Mouse (Mus musculus) cerebellum, adult 2 months (tissue): ENCODE measurements around the gene Supt6. TPM values are rescaled to one million over a fixed set of nuclear protein-coding genes. Genes with fewer than 3 reads are reported as not detected.

Experiments
- DNase-seq, 2 experiments: peaks; one replicate each; pipeline ENCODE4 v3.0.0; 2021
- H3K27ac ChIP-seq: fragments of 200-500 bp; 2 replicates; pipeline ENCODE4 v1.5.1; 2012; ENCODE audit warnings: low read length, control low read depth, inconsistent platforms; ENCODE audit not compliant: insufficient read depth
- H3K27me3 ChIP-seq: fragments of 200-500 bp; 2 replicates; pipeline ENCODE4 v1.6.1; 2012; ENCODE audit warnings: inconsistent platforms, mild to moderate bottlenecking, low read length, moderate library complexity; ENCODE audit not compliant: control insufficient read depth, insufficient read depth
- H3K4me1 ChIP-seq: fragments of 200-500 bp; 2 replicates; pipeline ENCODE4 v1.6.1; 2011; ENCODE audit warnings: low read length; ENCODE audit not compliant: control insufficient read depth, insufficient read depth
- H3K4me3 ChIP-seq: fragments of 200-500 bp; replicated peaks from 2 replicates; pipeline ENCODE3; 2011; ENCODE audit warnings: mild to moderate bottlenecking, low read depth, low read length, control low read depth; ENCODE audit not compliant: insufficient read depth
- CTCF ChIP-seq: fragments of 200-500 bp; IDR thresholded peaks from 2 replicates; pipeline ENCODE4 v1.5.1; 2011; ENCODE audit warnings: low read depth, mild to moderate bottlenecking, control low read depth, low read length, moderate library complexity, borderline replicate concordance; ENCODE audit not compliant: insufficient read depth
- POLR2A ChIP-seq: fragments of 200-500 bp; IDR thresholded peaks from 2 replicates; pipeline ENCODE4 v1.6.1; 2011; ENCODE audit warnings: low read length, control low read depth, borderline replicate concordance; ENCODE audit not compliant: insufficient read depth
- WGBS: fragments of 180-500 bp; shearing (Covaris S2); methylation state at CpG from one replicate; pipeline ENCODE4 v1.1.7; 2018; 5-methylcytosine and 5-hydroxymethylcytosine counted together
- polyA plus RNA-seq: library from polyadenylated mRNA; depleted of rRNA; stranded (reverse); fragments of >200 nt; gene quantifications from 2 replicates; pipeline ENCODE4 v1.2.3, GENCODE M21; 2012

The Supt6 gene
- polyA plus RNA-seq, 1 experiment, result 50.3 TPM

DNA sequence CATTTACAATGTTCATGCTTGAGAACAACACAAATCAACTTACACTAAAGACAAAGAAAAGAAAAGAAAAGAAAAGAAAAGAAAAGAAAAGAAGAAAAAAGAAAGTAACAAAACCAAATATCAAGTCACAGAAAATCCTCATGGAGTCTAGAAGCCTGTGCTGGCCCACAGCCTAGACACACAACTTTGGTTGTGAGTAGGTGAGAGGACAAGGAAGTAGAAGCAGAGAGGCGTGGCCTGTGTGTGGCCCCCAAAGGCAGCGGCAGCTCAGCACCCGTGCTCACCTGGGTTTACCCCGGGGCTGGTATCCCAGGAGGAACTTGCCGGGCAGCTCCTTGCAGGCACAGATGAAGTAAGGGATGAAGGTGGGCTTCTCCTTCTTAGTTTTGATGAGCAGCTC, 34.3 kb downstream of the Supt6 start:
- WGBS, result 91% methylated on average over 5 of the region's 5 CpGs
- no peaks in the 10 kb centered on the region for H3K4me1 ChIP-seq
- H3K27ac ChIP-seq, result no peak overlapping the region
- DNase-seq, result no peak
- no peak overlapping the region for H3K4me3 ChIP-seq
- no peaks in the 10 kb centered on the region for H3K27me3 ChIP-seq
- TF ChIP-seq CTCF (no peak), POLR2A (no peak)

GRCm38 (mm10) chr11:78210615-78211014, 35.2 kb downstream of the Supt6 start:
- no peak for DNase-seq
- H3K27ac ChIP-seq, result no peak overlapping the region
- WGBS, result 67% methylated on average over 7 of the region's 7 CpGs

DNA sequence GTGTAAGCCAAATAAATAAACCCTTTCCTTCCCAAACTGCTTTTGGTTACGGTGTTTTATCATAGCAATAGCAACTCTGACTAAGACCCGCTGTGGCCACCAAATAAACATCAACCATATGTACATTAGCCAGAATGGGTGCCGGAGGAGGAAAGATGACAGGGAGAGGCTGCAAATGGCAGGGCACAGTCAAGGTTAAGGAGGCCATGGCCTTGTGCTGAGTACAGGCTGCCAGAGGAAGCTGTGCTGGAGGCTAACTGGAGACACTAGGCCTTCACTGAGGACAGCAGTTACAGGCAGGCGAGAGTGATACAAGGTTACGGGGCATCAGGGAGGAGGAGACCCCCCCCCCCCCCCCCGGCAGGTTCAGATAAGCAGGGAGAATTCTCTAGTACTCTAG, 35.9 kb downstream of the Supt6 start:
- WGBS, result 93% methylated on average over 6 of the region's 6 CpGs

More at GRCm38 (mm10) chr11:78210615-78211014, 35.2 kb downstream of the Supt6 start:
- Histone ChIP-seq H3K27me3 (no peaks in the 10 kb centered on the region), H3K4me3 (no peak overlapping the region), H3K4me1 (no peaks in the 10 kb centered on the region)
- TF ChIP-seq CTCF (no peak), POLR2A (no peak)

GRCm38 (mm10) chr11:78207190-78207589, 38.6 kb downstream of the Supt6 start:
- H3K4me3 ChIP-seq, result no peak overlapping the region
- no peak overlapping the region for H3K27ac ChIP-seq
- no peak for DNase-seq
- 59% methylated on average over 7 of the region's 7 CpGs for WGBS
- H3K4me1 ChIP-seq, result no peaks in the 10 kb centered on the region
- TF ChIP-seq POLR2A (no peak), CTCF (no peak)
- no peaks in the 10 kb centered on the region for H3K27me3 ChIP-seq

More for the DNA sequence above, 35.9 kb downstream of the Supt6 start:
- TF ChIP-seq CTCF (no peak), POLR2A (no peak)
- Histone ChIP-seq H3K27me3 (no peaks in the 10 kb centered on the region), H3K27ac (no peak overlapping the region), H3K4me3 (no peak overlapping the region), H3K4me1 (no peaks in the 10 kb centered on the region)
- no peak for DNase-seq

GRCm38 (mm10) chr11:78205361-78206206, 40.2 kb downstream of the Supt6 start:
- Histone ChIP-seq H3K27me3 (no peaks in the 10 kb centered on the region), H3K4me3 (no peak overlapping the region), H3K27ac (no peak overlapping the region), H3K4me1 (no peaks in the 10 kb centered on the region)
- WGBS, result 71% methylated on average over 13 of the region's 13 CpGs
- TF ChIP-seq POLR2A, result no peak
- no peak for TF ChIP-seq CTCF
- DNase-seq, result no peak

DNA sequence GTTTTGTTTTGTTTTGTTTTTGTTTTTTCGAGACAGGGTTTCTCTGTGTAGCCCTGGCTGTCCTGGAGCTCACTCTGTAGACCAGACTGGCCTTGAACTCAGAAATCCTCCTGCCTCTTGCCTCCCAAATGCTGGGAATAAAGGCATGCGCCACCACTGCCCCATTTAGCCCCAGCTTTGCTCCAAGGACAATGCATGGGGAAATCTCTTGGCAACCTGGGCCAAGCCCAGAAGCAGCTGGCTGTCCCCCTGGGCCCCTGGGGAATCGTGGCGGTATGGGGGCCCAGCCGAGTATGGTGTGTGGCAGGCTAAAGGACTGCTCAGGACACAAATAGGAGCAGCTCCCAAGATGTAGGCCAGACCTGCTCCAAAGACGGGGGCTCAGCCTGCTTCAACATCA, 41.5 kb downstream of the Supt6 start:
- Histone ChIP-seq H3K4me1 (no peaks in the 10 kb centered on the region), H3K27me3 (no peaks in the 10 kb centered on the region), H3K4me3 (no peak overlapping the region), H3K27ac (peak overlapping the region; percentile 31; the same call in 1 of the 2 replicates)
- 38% methylated on average over 6 of the region's 6 CpGs for WGBS
- TF ChIP-seq POLR2A (no peak), CTCF (no peak)
- DNase-seq, result no peak

- no peaks in the 10 kb centered on the region for H3K27me3 ChIP-seq
- H3K4me1 ChIP-seq, result no peaks in the 10 kb centered on the region
- no peak for DNase-seq
- no peak overlapping the region for H3K27ac ChIP-seq
- no peak for TF ChIP-seq CTCF
- no peak for TF ChIP-seq POLR2A
- H3K4me3 ChIP-seq, result no peak overlapping the region
- WGBS, result 91% methylated on average over 3 of the region's 3 CpGs
Observed at GRCm38 (mm10) chr11:78202372-78202771, 43.4 kb downstream of the Supt6 start.
